Mouse (Mus musculus) heart, adult 2 months (tissue): ENCODE measurements around the gene Snrk. TPM values are rescaled to one million over a fixed set of nuclear protein-coding genes. Genes with fewer than 3 reads are reported as not detected.

ENCODE experiments used
- DNase-seq, 2 experiments: peaks; one replicate each; pipeline ENCODE4 v3.0.0; 2021
- H3K27ac ChIP-seq: fragments of 200-600 bp; 2 replicates; pipeline ENCODE4 v1.8.1; 2022
- H3K27me3 ChIP-seq: fragments of 200-500 bp; 2 replicates; pipeline ENCODE4 v1.6.1; 2012; ENCODE audit warnings: mild to moderate bottlenecking, low read length, inconsistent platforms, mixed read lengths; ENCODE audit not compliant: control insufficient read depth, insufficient read depth
- H3K36me3 ChIP-seq: fragments of 200-500 bp; 2 replicates; pipeline ENCODE4 v1.6.1; 2012; ENCODE audit warnings: low read length, inconsistent platforms; ENCODE audit not compliant: control insufficient read depth, insufficient read depth
- H3K4me1 ChIP-seq: fragments of 200-500 bp; 2 replicates; pipeline ENCODE4 v1.6.1; 2011; ENCODE audit warnings: low read length; ENCODE audit not compliant: control insufficient read depth, insufficient read depth
- H3K4me3 ChIP-seq: fragments of 200-600 bp; 2 replicates; pipeline ENCODE4 v1.8.1; 2022
- H3K79me2 ChIP-seq: fragments of 200-500 bp; replicated peaks from 2 replicates; pipeline ENCODE4 v1.6.1; 2012; ENCODE audit warnings: mild to moderate bottlenecking, inconsistent platforms, low read length, moderate library complexity, mixed read lengths; ENCODE audit not compliant: control insufficient read depth, insufficient read depth
- H3K9ac ChIP-seq: fragments of 200-500 bp; 2 replicates; pipeline ENCODE4 v1.6.1; 2012; ENCODE audit warnings: low read depth, mild to moderate bottlenecking, control low read depth, inconsistent platforms, low read length, mixed read lengths
- CTCF ChIP-seq: fragments of 200-600 bp; IDR thresholded peaks from 2 replicates; pipeline ENCODE4 v1.8.1; 2022; ENCODE audit warnings: antibody characterized with exemption, mild to moderate bottlenecking, moderate library complexity
- EP300 ChIP-seq: fragments of 200-500 bp; IDR thresholded peaks from 2 replicates; pipeline ENCODE4 v1.6.1; 2011; ENCODE audit warnings: low read depth, low read length, control low read depth; ENCODE audit not compliant: insufficient read depth
- POLR2A ChIP-seq: fragments of 200-500 bp; IDR thresholded peaks from 2 replicates; pipeline ENCODE4 v1.6.1; 2011; ENCODE audit warnings: mild to moderate bottlenecking, low read depth, low read length, control low read depth; ENCODE audit not compliant: insufficient read depth
- WGBS: fragments of 180-500 bp; shearing (Covaris S2); methylation state at CpG from one replicate; pipeline ENCODE4 v1.1.7; 2018; 5-methylcytosine and 5-hydroxymethylcytosine counted together
- intact Hi-C: fragments of 180-260 bp; cut with DNase I; formaldehyde crosslinking; loops from one replicate; pipeline ENCODE4 v1.15.1; 2025
- polyA plus RNA-seq: library from polyadenylated mRNA; depleted of rRNA; stranded (reverse); fragments of >200 nt; gene quantifications from 2 replicates; pipeline ENCODE4 v1.2.3, GENCODE M21; 2012
- total RNA-seq, 2 experiments: library from RNA; stranded (reverse); gene quantifications; 2 replicates each; pipeline ENCODE4 v1.2.3; 2021

Gene Snrk
- total and polyA plus RNA-seq, 3 experiments: 68.0 to 163 (median 142) TPM

GRCm38 (mm10) chr9:122110508-122110907 is 6.6 kb upstream of the Snrk start:
- TF ChIP-seq EP300 (no peak), CTCF (no peak), POLR2A (no peak)
- peak overlapping the region; percentile 35 for H3K9ac ChIP-seq
- no peak overlapping the region for H3K4me3 ChIP-seq
- peaks cover 3% of the 10 kb centered on the region; the same call in 1 of the 2 replicates for H3K36me3 ChIP-seq
- H3K27ac ChIP-seq: peak overlapping the region; percentile 85
- 79% methylated on average over 6 of the region's 6 CpGs for WGBS
- H3K27me3 ChIP-seq: no peaks in the 10 kb centered on the region
- DNase-seq: no peak
- intact Hi-C loops: loop anchor here (1.0 to 2.0 kb wide), 2 partner anchors 46 to 83 kb away; no protein-coding TSS in a partner anchor
- peaks cover 24% of the 10 kb centered on the region for H3K4me1 ChIP-seq
- H3K79me2 ChIP-seq: no peaks in the 10 kb centered on the region

GRCm38 (mm10) chr9:122110921-122111320 is 6.1 kb upstream of the Snrk start:
- Histone ChIP-seq H3K27me3 (no peaks in the 10 kb centered on the region), H3K4me1 (peaks cover 25% of the 10 kb centered on the region), H3K27ac (peak overlapping the region; percentile 85), H3K4me3 (no peak overlapping the region), H3K9ac (no peak overlapping the region), H3K79me2 (no peaks in the 10 kb centered on the region), H3K36me3 (peaks cover 3% of the 10 kb centered on the region; the same call in 1 of the 2 replicates)
- DNase-seq: no peak
- intact Hi-C loops: loop anchor here (1.0 to 2.0 kb wide), 2 partner anchors 46 to 84 kb away; no protein-coding TSS in a partner anchor
- TF ChIP-seq CTCF: no peak
- TF ChIP-seq EP300: no peak
- no peak for TF ChIP-seq POLR2A
- WGBS: 87% methylated on average over 5 of the region's 5 CpGs

- TF ChIP-seq POLR2A (no peak), EP300 (no peak), CTCF (no peak)
- 61% methylated on average over 4 of the region's 4 CpGs for WGBS
- peaks cover 6% of the 10 kb centered on the region for H3K36me3 ChIP-seq
- no peak overlapping the region for H3K27ac ChIP-seq
- H3K4me3 ChIP-seq: no peak overlapping the region
- H3K9ac ChIP-seq: no peak overlapping the region
- H3K27me3 ChIP-seq: no peaks in the 10 kb centered on the region
- DNase-seq: peak in 1 of 2 experiments; percentile 33
- intact Hi-C loops: no loop called here
- H3K4me1 ChIP-seq: peaks cover 15% of the 10 kb centered on the region
- H3K79me2 ChIP-seq: peaks cover 4% of the 10 kb centered on the region
Observed at GRCm38 (mm10) chr9:122115552-122115951, 1.5 kb upstream of the Snrk start.

- Histone ChIP-seq H3K36me3 (peaks cover 10% of the 10 kb centered on the region), H3K27ac (no peak overlapping the region)
Observed at GRCm38 (mm10) chr9:122116359-122116758, 707 bp upstream of the Snrk start.

GRCm38 (mm10) chr9:122117692-122118529 is 845 bp downstream of the Snrk start:
- peaks cover 9% of the 10 kb centered on the region for H3K79me2 ChIP-seq
- WGBS: 2% methylated on average over 40 of the region's 40 CpGs
- no peak for TF ChIP-seq CTCF
- no peak for TF ChIP-seq EP300
- no peak for TF ChIP-seq POLR2A
- H3K27ac ChIP-seq: peak overlapping the region; percentile 98
- H3K27me3 ChIP-seq: no peaks in the 10 kb centered on the region
- H3K36me3 ChIP-seq: peaks cover 25% of the 10 kb centered on the region
- peaks cover 23% of the 10 kb centered on the region for H3K4me1 ChIP-seq
- peak in 1 of 2 experiments; percentile 76 for DNase-seq
- intact Hi-C loops: loop anchor here (2.0 kb wide), 2 partner anchors 53 to 95 kb away; no protein-coding TSS in a partner anchor
- peak overlapping the region; percentile 92 for H3K4me3 ChIP-seq
- peak overlapping the region; percentile 96 for H3K9ac ChIP-seq

More at GRCm38 (mm10) chr9:122116359-122116758, 707 bp upstream of the Snrk start:
- TF ChIP-seq EP300 (no peak), POLR2A (no peak), CTCF (no peak)
- 4% methylated on average over 1 of the region's 1 CpGs for WGBS
- no peak for DNase-seq
- Histone ChIP-seq H3K79me2 (peaks cover 6% of the 10 kb centered on the region), H3K27me3 (no peaks in the 10 kb centered on the region), H3K4me3 (no peak overlapping the region), H3K9ac (no peak overlapping the region), H3K4me1 (peaks cover 15% of the 10 kb centered on the region)
- intact Hi-C loops: no loop called here

GRCm38 (mm10) chr9:122120089-122120488 is 3.0 kb downstream of the Snrk start:
- H3K27me3 ChIP-seq: no peaks in the 10 kb centered on the region
- peak overlapping the region; percentile 65 for H3K9ac ChIP-seq
- H3K36me3 ChIP-seq: peaks cover 37% of the 10 kb centered on the region
- H3K79me2 ChIP-seq: peaks cover 12% of the 10 kb centered on the region
- H3K27ac ChIP-seq: peak overlapping the region; percentile 98
- TF ChIP-seq CTCF (peak; percentile 93), EP300 (peak; percentile 92), POLR2A (peak; percentile 90)
- intact Hi-C loops: loop anchor here (2.0 to 10.0 kb wide), 3 partner anchors 65 to 235 kb away; partner anchors contain the start of gene Abhd5
- peaks cover 32% of the 10 kb centered on the region for H3K4me1 ChIP-seq
- H3K4me3 ChIP-seq: peak overlapping the region; percentile 92
- 22% methylated on average over 3 of the region's 3 CpGs for WGBS
- DNase-seq: peak; percentile 66 to 78
